Mouse (Mus musculus): ENCODE measurements around the gene Ebi3. TPM values are rescaled to one million over a fixed set of nuclear protein-coding genes. Genes with fewer than 3 reads are reported as not detected.

Gene Ebi3
- polyA plus RNA-seq, 1 experiment from 2014 or later, result 0.72 TPM

- Histone ChIP-seq H3K4me1 (peaks cover 9% of the 10 kb centered on the region), H3K36me3 (no peaks in the 10 kb centered on the region), H3K4me3 (peak within 1 kb of the TSS; percentile 60), H3K9me3 (no peaks in the 10 kb centered on the region; the same call in 1 of the 2 replicates), H3K27ac (peak within 1 kb of the TSS; percentile 47; the same call in 1 of the 2 replicates), H3K27me3 (ENCODE audit: insufficient read depth, poor library complexity, severe bottlenecking) (peaks cover 34% of the 10 kb centered on the region; the same call in 1 of the 2 replicates)
- DNase-seq (ENCODE audit: low spot score), result no peak
- 9% methylated on average over 35 of the region's 35 CpGs for WGBS
Measured at GRCm38 (mm10) chr17:55986030-55986961, 33.9 kb downstream of the Ebi3 start, which contains the start of gene Fsd1. TSS of gene Fsd1 (plus strand) at chr17:55986509.

- H3K9me3 ChIP-seq, result no peaks in the 10 kb centered on the region
- 70% methylated on average over 8 of the region's 8 CpGs for WGBS
- no peak overlapping the region for H3K4me3 ChIP-seq
- H3K36me3 ChIP-seq, result no peaks in the 10 kb centered on the region
- no peak for DNase-seq (ENCODE audit: low spot score)
- H3K27ac ChIP-seq, result no peak overlapping the region
- peaks cover 30% of the 10 kb centered on the region; the same call in 1 of the 2 replicates for H3K27me3 ChIP-seq (ENCODE audit: insufficient read depth, poor library complexity, severe bottlenecking)
- H3K4me1 ChIP-seq, result peaks cover 9% of the 10 kb centered on the region
Measured at GRCm38 (mm10) chr17:55990278-55990898, 37.9 kb downstream of the Ebi3 start.

- no peaks in the 10 kb centered on the region for H3K9me3 ChIP-seq
- peaks cover 22% of the 10 kb centered on the region for H3K27me3 ChIP-seq (ENCODE audit: insufficient read depth, poor library complexity, severe bottlenecking)
- peaks cover 10% of the 10 kb centered on the region for H3K4me1 ChIP-seq
- H3K4me3 ChIP-seq, result no peak overlapping the region
- H3K27ac ChIP-seq, result no peak overlapping the region
- H3K36me3 ChIP-seq, result peaks cover 2% of the 10 kb centered on the region; the same call in 1 of the 2 replicates
- no peak for DNase-seq (ENCODE audit: low spot score)
- 80% methylated on average over 15 of the region's 15 CpGs for WGBS
Measured at GRCm38 (mm10) chr17:55996007-55996406, 43.6 kb downstream of the Ebi3 start.

- Histone ChIP-seq H3K36me3 (peaks cover 2% of the 10 kb centered on the region; the same call in 1 of the 2 replicates), H3K4me3 (peak overlapping the region; percentile 46), H3K4me1 (peaks cover 10% of the 10 kb centered on the region), H3K27me3 (ENCODE audit: insufficient read depth, poor library complexity, severe bottlenecking) (peaks cover 49% of the 10 kb centered on the region), H3K9me3 (no peaks in the 10 kb centered on the region), H3K27ac (no peak overlapping the region)
- no peak for DNase-seq (ENCODE audit: low spot score)
- 7% methylated on average over 30 of the region's 30 CpGs for WGBS
Measured at GRCm38 (mm10) chr17:55999794-56000499, 47.5 kb downstream of the Ebi3 start.

- DNase-seq (ENCODE audit: low spot score), result no peak
Measured at GRCm38 (mm10) chr17:56003000-56003399, 50.6 kb downstream of the Ebi3 start.

GRCm38 (mm10) chr17:56005415-56006061, 53.1 kb downstream of the Ebi3 start, which contains the start of the genes Stap2 and Mpnd:
TSS of gene Stap2 (minus strand) at chr17:56005584.
TSS of gene Mpnd (plus strand) at chr17:56005711.
- H3K36me3 ChIP-seq, result no peaks in the 10 kb centered on the region
- H3K9me3 ChIP-seq, result no peaks in the 10 kb centered on the region
- DNase-seq (ENCODE audit: low spot score), result no peak
- peak within 1 kb of the TSS; percentile 27 for H3K4me3 ChIP-seq
- WGBS, result 40% methylated on average over 13 of the region's 13 CpGs
- H3K4me1 ChIP-seq, result peaks cover 33% of the 10 kb centered on the region
- H3K27me3 ChIP-seq (ENCODE audit: insufficient read depth, poor library complexity, severe bottlenecking), result peaks cover 33% of the 10 kb centered on the region
- H3K27ac ChIP-seq, result peak within 1 kb of the TSS; percentile 2; the same call in 1 of the 2 replicates

More at GRCm38 (mm10) chr17:56003000-56003399, 50.6 kb downstream of the Ebi3 start:
- Histone ChIP-seq H3K27ac (no peak overlapping the region), H3K4me3 (no peak overlapping the region), H3K36me3 (no peaks in the 10 kb centered on the region), H3K9me3 (no peaks in the 10 kb centered on the region), H3K4me1 (peaks cover 28% of the 10 kb centered on the region), H3K27me3 (ENCODE audit: insufficient read depth, poor library complexity, severe bottlenecking) (peaks cover 50% of the 10 kb centered on the region)
- WGBS, result 75% methylated on average over 3 of the region's 3 CpGs

Other genes starting within 250 kb of the Ebi3 start
- gene Pot1b, start 240.0 kb upstream of the Ebi3 start, polyA plus RNA-seq (2016; fragmentation: Nextera tagmentation; extraction: Ambion mirVana), result 6.0 and 8.4 TPM in 2 replicates
- 0.05 TPM in 1 of 2 replicates, not detected in the other for gene Adgre4, start 202.7 kb upstream of the Ebi3 start, polyA plus RNA-seq (2016; fragmentation: Nextera tagmentation; extraction: Ambion mirVana)
- 5.9 and 6.9 TPM in 2 replicates for gene Zfp119a, start 73.7 kb upstream of the Ebi3 start, polyA plus RNA-seq (2016; fragmentation: Nextera tagmentation; extraction: Ambion mirVana)
- gene Zfp959, start 60.5 kb upstream of the Ebi3 start, polyA plus RNA-seq (2016; fragmentation: Nextera tagmentation; extraction: Ambion mirVana), result 8.2 and 11.0 TPM in 2 replicates
- gene Zfp119b, start 3.1 kb upstream of the Ebi3 start, polyA plus RNA-seq (2016; fragmentation: Nextera tagmentation; extraction: Ambion mirVana), result 3.9 TPM in 2 replicates
- gene Yju2, start 6.5 kb downstream of the Ebi3 start, polyA plus RNA-seq (2016; fragmentation: Nextera tagmentation; extraction: Ambion mirVana), result 20.9 and 24.4 TPM in 2 replicates
- 11.3 and 15.2 TPM in 2 replicates for gene Shd, start 17.8 kb downstream of the Ebi3 start, polyA plus RNA-seq (2016; fragmentation: Nextera tagmentation; extraction: Ambion mirVana)
- 8.4 and 23.2 TPM in 2 replicates for gene Fsd1, start 33.9 kb downstream of the Ebi3 start, polyA plus RNA-seq (2016; fragmentation: Nextera tagmentation; extraction: Ambion mirVana)
- gene Stap2, start 52.9 kb downstream of the Ebi3 start, polyA plus RNA-seq (2016; fragmentation: Nextera tagmentation; extraction: Ambion mirVana), result 7.7 and 8.0 TPM in 2 replicates
- gene Mpnd, start 53.1 kb downstream of the Ebi3 start, polyA plus RNA-seq (2016; fragmentation: Nextera tagmentation; extraction: Ambion mirVana), result 69.5 and 111 TPM in 2 replicates
- 117 and 155 TPM in 2 replicates for gene Sh3gl1, start 84.0 kb downstream of the Ebi3 start, polyA plus RNA-seq (2016; fragmentation: Nextera tagmentation; extraction: Ambion mirVana)
- 24.0 and 30.0 TPM in 2 replicates for gene Chaf1a, start 87.8 kb downstream of the Ebi3 start, polyA plus RNA-seq (2016; fragmentation: Nextera tagmentation; extraction: Ambion mirVana)
- 33.1 and 34.3 TPM in 2 replicates for gene Ubxn6, start 122.4 kb downstream of the Ebi3 start, polyA plus RNA-seq (2016; fragmentation: Nextera tagmentation; extraction: Ambion mirVana)
- 121 and 139 TPM in 2 replicates for gene Hdgfl2, start 127.0 kb downstream of the Ebi3 start, polyA plus RNA-seq (2016; fragmentation: Nextera tagmentation; extraction: Ambion mirVana)
- gene Plin4, start 157.2 kb downstream of the Ebi3 start, polyA plus RNA-seq (2016; fragmentation: Nextera tagmentation; extraction: Ambion mirVana), result 0.05 and 0.08 TPM in 2 replicates
- gene Plin5, start 165.0 kb downstream of the Ebi3 start, polyA plus RNA-seq (2016; fragmentation: Nextera tagmentation; extraction: Ambion mirVana), result 0.18 and 0.46 TPM in 2 replicates
- gene Lrg1, start 169.4 kb downstream of the Ebi3 start, polyA plus RNA-seq (2016; fragmentation: Nextera tagmentation; extraction: Ambion mirVana), result not detected in 2 replicates
- 0.36 and 1.0 TPM in 2 replicates for gene Sema6b, start 187.7 kb downstream of the Ebi3 start, polyA plus RNA-seq (2016; fragmentation: Nextera tagmentation; extraction: Ambion mirVana)
- gene Tnfaip8l1, start 209.8 kb downstream of the Ebi3 start, polyA plus RNA-seq (2016; fragmentation: Nextera tagmentation; extraction: Ambion mirVana), result 5.5 and 6.0 TPM in 2 replicates
- 94.2 and 106 TPM in 2 replicates for gene Mydgf, start 231.3 kb downstream of the Ebi3 start, polyA plus RNA-seq (2016; fragmentation: Nextera tagmentation; extraction: Ambion mirVana)

Data from heart, embryonic 10.5 days (tissue).